Mouse (Mus musculus) lung, postnatal 0 days (tissue): ENCODE data around the gene Slc34a2.

Experiments used
- CTCF ChIP-seq: IDR thresholded peaks from 2 replicates; pipeline ENCODE4 v1.5.1; 2016; ENCODE audit warnings: antibody characterized with exemption, mild to moderate bottlenecking
- EP300 ChIP-seq: IDR thresholded peaks from 2 replicates; pipeline ENCODE4 v1.6.1; 2016; ENCODE audit warnings: antibody characterized with exemption, mild to moderate bottlenecking, control low read depth

- TF ChIP-seq CTCF (no peak), EP300 (no peak)
These were observed 40.6 kb downstream of the Slc34a2 start for GRCm38 (mm10) chr5:53078453-53078852.
